Mouse (Mus musculus): ENCODE results near the gene Rab40c.

DNA sequence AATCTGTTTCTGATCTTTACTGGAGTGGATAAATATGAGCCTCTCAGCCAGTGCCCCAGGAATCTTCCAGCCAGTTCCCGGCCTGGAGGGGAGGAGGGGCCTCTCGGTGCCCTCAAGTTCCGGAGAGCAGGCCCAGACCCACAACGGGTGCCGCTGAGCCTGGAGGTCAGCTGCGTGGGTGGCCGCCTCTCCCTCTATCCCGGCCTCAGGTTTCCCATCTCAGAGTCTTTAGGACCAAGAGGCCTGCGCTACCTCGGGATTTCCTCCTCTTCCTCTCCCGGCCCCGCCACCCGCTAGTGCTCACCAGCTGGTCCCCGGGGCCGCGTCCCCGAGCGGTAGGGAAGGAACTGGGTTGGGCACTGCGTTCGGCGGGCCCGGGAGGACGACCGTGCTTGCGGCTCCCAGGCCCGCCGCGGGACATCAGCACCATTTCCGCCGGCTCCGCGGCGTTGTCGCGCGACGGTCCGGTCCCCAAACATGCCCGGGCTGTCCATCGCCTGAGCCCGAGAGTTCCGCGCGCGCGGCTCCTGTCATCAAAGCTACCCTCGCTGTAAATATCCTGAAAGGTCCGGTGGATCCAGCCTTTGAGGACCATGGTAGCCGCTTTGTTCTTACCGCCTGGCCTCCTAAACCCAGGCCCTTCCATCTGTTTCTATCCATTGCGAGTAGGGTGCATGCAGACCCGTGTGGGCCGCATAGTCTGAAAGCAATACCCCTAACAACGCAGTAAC lies 22.1 kb upstream of the Rab40c start:
- TF ChIP-seq CTCF (IDR thresholded peaks at IDR 0.05) = no peak
- TF ChIP-seq POLR2A (IDR thresholded peaks at IDR 0.05; ENCODE audit: insufficient read depth, low read depth, low read length) = peak; percentile 69
- TF ChIP-seq EP300 (IDR thresholded peaks at IDR 0.05; ENCODE audit: insufficient read depth, low read depth, low read length) = no peak
